Mouse (Mus musculus) stomach, embryonic 15.5 days (tissue): ENCODE results near the gene Scg5. TPM values are rescaled to one million over a fixed set of nuclear protein-coding genes. Genes with fewer than 3 reads are reported as not detected.

Source experiments
- ATAC-seq: fragments of 200-750 bp; cut with Nextera tagmentation; 2 replicates; pipeline ENCODE4 v1.8.0; 2017; ENCODE audit warnings: low read depth, moderate number of reproducible peaks, moderate TSS enrichment; ENCODE audit not compliant: insufficient read depth, low FRiP score
- H3K27ac ChIP-seq: fragments of 300-500 bp; sonication (generic); 2 replicates; pipeline ENCODE4 v1.5.1; 2015; ENCODE audit warnings: mild to moderate bottlenecking, inconsistent platforms
- H3K27me3 ChIP-seq: fragments of 300-500 bp; sonication (generic); replicated peaks from 2 replicates; pipeline ENCODE4 v1.6.1; 2015; ENCODE audit warnings: inconsistent platforms
- H3K36me3 ChIP-seq: fragments of 300-500 bp; sonication (generic); 2 replicates; pipeline ENCODE4 v1.6.1; 2015; ENCODE audit warnings: inconsistent platforms
- H3K4me1 ChIP-seq: fragments of 300-500 bp; sonication (generic); 2 replicates; pipeline ENCODE4 v1.6.1; 2015; ENCODE audit warnings: inconsistent platforms
- H3K4me2 ChIP-seq: fragments of 300-500 bp; sonication (generic); 2 replicates; pipeline ENCODE4 v1.6.1; 2015; ENCODE audit warnings: mild to moderate bottlenecking, inconsistent platforms
- H3K4me3 ChIP-seq: fragments of 300-500 bp; sonication (generic); replicated peaks from 2 replicates; pipeline ENCODE4 v1.5.1; 2015; ENCODE audit warnings: inconsistent platforms
- H3K9ac ChIP-seq: fragments of 300-500 bp; sonication (generic); 2 replicates; pipeline ENCODE4 v1.6.1; 2015; ENCODE audit warnings: inconsistent platforms
- H3K9me3 ChIP-seq: fragments of 300-500 bp; sonication (generic); 2 replicates; pipeline ENCODE4 v1.6.1; 2016; ENCODE audit warnings: inconsistent platforms
- WGBS: fragments of 180-500 bp; shearing (Covaris S2); methylation state at CpG from one replicate; pipeline ENCODE4 v1.1.7; 2015; 5-methylcytosine and 5-hydroxymethylcytosine counted together
- polyA plus RNA-seq: library from polyadenylated mRNA; unstranded; fragments of >200 nt; fragmentation: Nextera tagmentation; extraction: Ambion mirVana; gene quantifications from 2 replicates; pipeline ENCODE4 v1.2.1, GENCODE M21; 2015

The Scg5 gene
- polyA plus RNA-seq, 1 experiment from 2014 or later: 12.4 TPM

DNA sequence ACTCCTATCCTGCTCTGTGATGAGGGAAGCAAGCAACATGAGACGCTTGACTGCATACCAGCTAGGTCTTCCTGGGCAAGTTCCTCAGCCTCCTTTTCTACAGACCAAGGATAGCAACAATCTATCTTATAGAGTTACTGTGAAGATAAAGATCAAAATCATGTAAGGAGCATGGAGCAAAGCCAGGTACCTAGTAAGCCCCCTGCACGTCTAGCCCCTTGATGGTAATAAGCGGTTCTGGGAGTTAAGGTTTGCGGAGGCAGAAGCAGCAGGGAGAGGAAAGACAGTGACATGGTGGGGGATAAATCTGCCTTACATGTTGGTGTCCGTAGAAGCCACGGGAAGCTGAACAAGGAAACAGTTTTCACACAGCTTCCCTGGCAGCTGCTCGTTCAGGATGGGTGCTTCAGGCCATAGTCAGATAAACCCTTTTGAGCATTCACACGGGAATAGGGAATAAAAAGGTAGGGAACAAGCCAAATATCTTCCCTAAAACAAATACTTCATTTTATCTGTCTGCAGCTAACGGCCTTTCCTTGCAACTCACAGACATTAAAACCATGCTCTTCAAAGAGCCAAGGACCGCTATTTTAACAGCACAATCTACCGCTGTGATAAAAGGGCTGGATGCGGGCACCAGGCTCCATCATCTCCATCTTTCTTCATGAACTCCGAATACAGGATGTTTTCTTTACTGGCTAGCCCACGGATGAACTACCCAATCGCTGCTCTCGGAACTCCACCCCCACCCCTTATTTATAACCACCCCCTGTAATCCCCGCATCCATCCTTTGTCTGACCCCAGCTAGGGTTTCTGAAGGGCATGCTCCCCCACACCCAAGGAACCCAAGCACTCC lies 607 bp downstream of the Scg5 start:
- peaks cover 3% of the 10 kb centered on the region for H3K36me3 ChIP-seq
- 21% methylated on average over 17 of the region's 17 CpGs for WGBS
- H3K27ac ChIP-seq: no peak overlapping the region
- H3K4me3 ChIP-seq: peak overlapping the region; percentile 30
- no peak overlapping the region for H3K9ac ChIP-seq
- no peak; the same call in 1 of the 2 replicates for ATAC-seq
- peaks cover 8% of the 10 kb centered on the region for H3K4me1 ChIP-seq
- peak overlapping the region; percentile 50 for H3K4me2 ChIP-seq
- no peaks in the 10 kb centered on the region for H3K9me3 ChIP-seq
- no peaks in the 10 kb centered on the region for H3K27me3 ChIP-seq

DNA sequence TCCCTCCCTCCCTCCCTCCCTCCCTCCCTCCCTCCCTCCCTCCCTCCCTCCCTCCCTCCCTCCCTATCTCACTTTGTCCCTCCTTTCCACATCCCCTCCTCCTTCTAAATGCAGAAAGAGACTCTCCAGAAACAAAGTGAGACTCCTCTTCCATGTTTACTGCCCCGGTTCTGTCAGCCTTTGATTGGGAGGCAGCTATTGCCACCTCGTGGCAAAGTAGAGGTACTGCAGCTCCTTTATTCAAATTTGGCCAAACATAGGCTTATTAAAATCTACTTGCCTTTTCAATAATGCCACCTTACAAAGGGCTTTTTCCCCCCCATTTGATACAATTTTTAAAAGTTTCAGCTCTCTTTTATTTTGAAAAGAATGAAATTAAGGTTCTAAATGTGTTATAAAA lies 5.0 kb downstream of the Scg5 start:
- Histone ChIP-seq H3K27ac (no peak overlapping the region), H3K36me3 (no peaks in the 10 kb centered on the region), H3K9ac (no peak overlapping the region), H3K27me3 (no peaks in the 10 kb centered on the region), H3K9me3 (no peaks in the 10 kb centered on the region), H3K4me3 (no peak overlapping the region), H3K4me2 (no peak overlapping the region), H3K4me1 (peaks cover 2% of the 10 kb centered on the region)
- ATAC-seq: no peak
- 0% methylated on average over 2 of the region's 2 CpGs for WGBS

DNA sequence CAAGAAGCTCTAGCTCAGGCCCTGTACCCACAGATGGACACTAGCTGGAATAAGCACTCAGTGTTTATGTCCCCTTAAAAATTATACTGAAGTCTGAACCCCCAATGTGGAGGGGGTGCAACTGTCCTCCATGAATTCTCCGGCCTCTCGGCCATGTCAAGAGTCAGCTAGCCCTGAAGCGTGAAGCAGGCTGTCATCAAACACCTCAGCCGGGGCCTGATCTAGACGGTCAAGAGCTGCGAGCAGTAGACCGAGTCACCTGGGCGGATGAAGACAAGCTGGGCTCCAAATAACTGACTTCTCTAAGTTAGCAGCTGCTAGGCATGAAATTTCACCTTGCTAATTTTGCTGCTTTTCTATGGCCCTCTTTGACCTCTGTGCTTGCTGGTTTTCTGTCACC lies 6.6 kb downstream of the Scg5 start:
- ATAC-seq: no peak
- Histone ChIP-seq H3K4me2 (no peak overlapping the region), H3K36me3 (no peaks in the 10 kb centered on the region), H3K4me1 (no peaks in the 10 kb centered on the region), H3K9ac (no peak overlapping the region), H3K27me3 (no peaks in the 10 kb centered on the region), H3K4me3 (no peak overlapping the region), H3K27ac (no peak overlapping the region), H3K9me3 (no peaks in the 10 kb centered on the region)
- WGBS: 96% methylated on average over 8 of the region's 8 CpGs

GRCm38 (mm10) chr2:113821176-113821734 lies 7.7 kb downstream of the Scg5 start:
- Histone ChIP-seq H3K36me3 (no peaks in the 10 kb centered on the region), H3K27me3 (no peaks in the 10 kb centered on the region), H3K4me1 (no peaks in the 10 kb centered on the region), H3K4me3 (no peak overlapping the region), H3K9ac (no peak overlapping the region), H3K4me2 (no peak overlapping the region), H3K9me3 (no peaks in the 10 kb centered on the region), H3K27ac (no peak overlapping the region)
- ATAC-seq: peak; percentile 36; the same call in 1 of the 2 replicates
- 35% methylated on average over 12 of the region's 12 CpGs for WGBS

GRCm38 (mm10) chr2:113820117-113820516 lies 8.8 kb downstream of the Scg5 start:
- Histone ChIP-seq H3K27me3 (no peaks in the 10 kb centered on the region), H3K9ac (no peak overlapping the region), H3K4me1 (no peaks in the 10 kb centered on the region), H3K4me3 (no peak overlapping the region), H3K36me3 (no peaks in the 10 kb centered on the region), H3K27ac (no peak overlapping the region), H3K9me3 (no peaks in the 10 kb centered on the region), H3K4me2 (no peak overlapping the region)
- WGBS: 84% methylated on average over 15 of the region's 15 CpGs
- no peak for ATAC-seq

DNA sequence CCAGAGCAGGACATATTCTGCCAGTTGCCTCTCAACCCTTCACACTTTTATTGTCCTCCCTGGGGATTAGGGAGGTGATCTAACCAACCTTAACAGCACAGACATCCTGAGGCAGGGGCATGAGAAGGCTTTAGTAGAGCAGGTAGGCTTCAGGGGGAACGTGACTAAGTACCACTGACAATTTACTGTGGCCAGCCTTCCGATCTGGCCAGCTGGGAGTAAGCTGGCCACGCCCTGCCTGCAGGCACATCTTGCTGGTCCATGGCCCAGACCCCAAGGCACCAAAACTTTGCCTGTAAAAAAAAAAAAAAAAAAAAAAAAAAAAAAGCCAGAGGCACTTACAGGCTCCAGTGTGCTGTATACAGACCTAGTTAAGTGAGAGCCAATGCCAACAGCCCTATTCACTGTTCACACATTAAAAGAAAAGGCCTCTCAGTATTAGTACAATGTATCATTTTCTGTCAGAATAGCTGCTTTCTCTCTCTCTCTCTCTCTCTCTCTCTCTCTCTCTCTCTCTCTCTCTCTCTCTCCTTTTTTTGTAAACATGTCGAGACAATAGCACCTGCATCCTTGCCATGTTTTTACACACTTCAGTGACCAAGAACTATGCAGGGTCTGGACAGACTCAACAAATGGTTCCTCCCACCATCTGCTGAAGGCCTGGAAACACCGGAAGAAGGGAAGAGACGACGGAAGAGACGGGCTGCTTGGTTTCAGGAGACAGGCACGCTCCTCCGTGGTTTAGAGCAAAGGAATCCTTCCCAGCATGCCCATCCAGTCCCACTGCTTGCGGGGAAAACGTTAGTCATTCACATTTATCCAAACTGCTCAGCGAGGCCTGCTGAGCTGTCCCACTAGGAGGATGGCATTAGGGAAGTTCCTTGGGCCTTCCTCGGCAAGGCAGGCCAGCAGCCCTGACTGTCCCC lies 11.0 kb downstream of the Scg5 start:
- H3K4me1 ChIP-seq: no peaks in the 10 kb centered on the region
- no peaks in the 10 kb centered on the region for H3K27me3 ChIP-seq
- no peaks in the 10 kb centered on the region for H3K9me3 ChIP-seq
- H3K27ac ChIP-seq: no peak overlapping the region
- 68% methylated on average over 14 of the region's 14 CpGs for WGBS
- H3K4me2 ChIP-seq: no peak overlapping the region
- ATAC-seq: no peak
- no peak overlapping the region for H3K4me3 ChIP-seq
- H3K36me3 ChIP-seq: no peaks in the 10 kb centered on the region
- no peak overlapping the region for H3K9ac ChIP-seq

DNA sequence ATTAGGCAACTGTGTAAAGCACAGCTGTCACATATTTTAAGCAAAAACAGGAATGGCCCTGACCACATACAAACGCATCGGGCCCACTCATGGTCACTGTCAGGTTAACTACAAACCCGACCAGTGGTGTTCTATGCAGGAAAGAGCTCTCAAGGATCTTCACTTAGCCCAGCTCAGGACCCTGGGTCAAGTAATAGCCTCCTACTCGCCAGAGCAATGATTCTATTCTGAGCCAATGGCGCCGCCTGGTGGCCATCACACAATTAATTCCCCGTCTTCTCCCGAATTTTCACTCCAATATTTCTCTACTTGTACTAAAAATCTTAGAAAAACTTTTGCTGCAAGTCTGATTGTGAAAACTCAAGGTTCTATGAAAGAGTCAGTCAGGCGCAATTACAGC lies 21.3 kb downstream of the Scg5 start:
- 23% methylated on average over 9 of the region's 9 CpGs for WGBS
- Histone ChIP-seq H3K9ac (no peak overlapping the region), H3K4me3 (no peak overlapping the region), H3K4me1 (no peaks in the 10 kb centered on the region), H3K27ac (no peak overlapping the region), H3K4me2 (no peak overlapping the region), H3K36me3 (no peaks in the 10 kb centered on the region), H3K27me3 (no peaks in the 10 kb centered on the region), H3K9me3 (no peaks in the 10 kb centered on the region)
- ATAC-seq: peak; percentile 56

- 64% methylated on average over 10 of the region's 10 CpGs for whole genome bisulfite sequencing
- H3K9ac ChIP-seq: no peak overlapping the region
- no peaks in the 10 kb centered on the region for H3K4me1 ChIP-seq
- H3K9me3 ChIP-seq: no peaks in the 10 kb centered on the region
- H3K4me2 ChIP-seq: no peak overlapping the region
- H3K27ac ChIP-seq: no peak overlapping the region
- H3K27me3 ChIP-seq: no peaks in the 10 kb centered on the region
- no peak for ATAC-seq
- H3K36me3 ChIP-seq: no peaks in the 10 kb centered on the region
- H3K4me3 ChIP-seq: no peak overlapping the region
Measured at GRCm38 (mm10) chr2:113806851-113807577, 21.9 kb downstream of the Scg5 start.

GRCm38 (mm10) chr2:113805765-113806164 lies 23.2 kb downstream of the Scg5 start:
- H3K36me3 ChIP-seq: no peaks in the 10 kb centered on the region
- ATAC-seq: no peak
- H3K4me2 ChIP-seq: no peak overlapping the region
- no peak overlapping the region for H3K4me3 ChIP-seq
- no peak overlapping the region for H3K9ac ChIP-seq
- H3K27ac ChIP-seq: no peak overlapping the region
- no peaks in the 10 kb centered on the region for H3K4me1 ChIP-seq
- no peaks in the 10 kb centered on the region for H3K27me3 ChIP-seq
- no peaks in the 10 kb centered on the region for H3K9me3 ChIP-seq
- 76% methylated on average over 4 of the region's 4 CpGs for WGBS

DNA sequence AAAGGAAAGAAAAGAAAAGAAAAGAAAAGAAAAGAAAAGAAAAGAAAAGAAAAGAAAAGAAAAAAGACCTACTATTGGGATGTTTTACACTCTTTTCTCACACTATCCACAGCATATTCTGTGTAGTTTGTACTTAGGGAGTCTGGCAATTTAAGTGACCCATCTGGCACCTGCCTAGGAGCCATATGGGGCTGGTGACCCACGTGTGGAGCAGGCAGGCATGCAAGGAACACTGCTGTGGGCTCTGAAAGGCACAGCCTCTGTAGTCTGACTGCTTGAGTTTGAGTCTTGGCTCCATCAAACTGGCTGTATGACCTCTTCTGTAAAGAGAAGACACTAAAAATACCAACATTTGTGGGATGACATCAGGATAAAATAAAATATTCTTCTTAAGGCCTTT lies 25.2 kb downstream of the Scg5 start:
- Histone ChIP-seq H3K9me3 (no peaks in the 10 kb centered on the region), H3K9ac (no peak overlapping the region), H3K27me3 (no peaks in the 10 kb centered on the region), H3K36me3 (no peaks in the 10 kb centered on the region), H3K27ac (no peak overlapping the region), H3K4me1 (no peaks in the 10 kb centered on the region), H3K4me3 (no peak overlapping the region), H3K4me2 (no peak overlapping the region)
- WGBS: 31% methylated on average over 1 of the region's 1 CpGs
- ATAC-seq: no peak

GRCm38 (mm10) chr2:113800846-113801245 lies 28.1 kb downstream of the Scg5 start:
- ATAC-seq: no peak
- Histone ChIP-seq H3K27ac (no peak overlapping the region), H3K27me3 (no peaks in the 10 kb centered on the region), H3K9me3 (no peaks in the 10 kb centered on the region), H3K36me3 (no peaks in the 10 kb centered on the region), H3K4me2 (no peak overlapping the region), H3K4me1 (no peaks in the 10 kb centered on the region), H3K4me3 (no peak overlapping the region), H3K9ac (no peak overlapping the region)
- WGBS: 70% methylated on average over 5 of the region's 5 CpGs
